Comparison of ENCODE assay signal across 26 mouse cellular contexts in the genomic region with DNA sequence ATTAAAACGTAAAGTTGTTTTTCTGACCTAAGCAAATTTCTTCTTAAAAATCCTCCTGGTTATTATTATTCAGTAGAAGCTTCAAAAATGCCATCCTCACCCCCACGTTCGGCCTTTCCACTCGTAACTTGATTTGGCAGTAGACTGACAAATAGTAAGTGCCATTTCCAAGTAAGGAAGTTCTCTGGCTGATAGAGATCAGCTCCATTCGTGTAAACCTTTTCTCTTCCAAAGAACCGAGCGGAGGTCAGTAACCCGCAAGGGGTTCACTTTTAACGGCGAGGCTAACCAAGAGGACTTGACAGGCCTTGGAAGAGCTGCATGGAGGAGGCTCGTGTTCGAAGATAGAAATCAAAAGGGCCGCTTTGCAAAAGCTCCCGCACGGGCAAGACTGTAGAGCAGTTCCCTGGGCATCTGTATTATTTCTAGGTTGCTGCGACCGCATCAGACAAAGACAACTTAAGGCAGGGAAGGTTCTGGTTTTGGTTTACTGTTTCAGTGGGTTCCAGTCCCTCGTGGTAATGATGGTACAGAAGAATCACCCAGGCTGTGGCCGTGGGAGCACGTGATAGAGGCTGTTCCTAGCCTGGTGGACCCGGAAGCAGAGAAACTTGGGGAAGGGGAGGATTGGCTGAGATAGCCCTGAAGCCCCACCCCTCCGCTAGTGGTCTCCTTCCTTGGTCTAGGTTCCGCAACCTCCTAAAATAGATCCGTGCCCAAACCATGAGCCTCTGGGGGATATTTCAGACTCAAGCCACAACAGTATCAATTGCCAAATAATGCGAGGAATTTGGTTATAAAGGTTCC.
DNase-seq lines count a peak whose midpoint lies in the region; ATAC-seq and TF ChIP-seq lines count a peak whose summit lies in the region.
"Had no signal": no experiment of that assay in that cellular context is flagged by ENCODE, and none has a peak within 500 bp of the region (broad histone marks: within the 10 kb centered on the region; RNA-seq: fewer than 3 reads in every experiment).

No protein-coding gene starts in this region.

- no peaks in the 10 kb centered on the region for H3K36me3 ChIP-seq in thymus, adult 2 months (ENCODE audit: control insufficient read depth, insufficient read depth, low read length)
- H3K36me3 ChIP-seq in intestine, embryonic 15.5 days = no peaks in the 10 kb centered on the region
- H3K36me3 ChIP-seq: embryonic facial prominence, embryonic 15.5 days; limb, embryonic 13.5 days; liver, embryonic 12.5 days; midbrain, embryonic 10.5 days had no signal

- no peaks in the 10 kb centered on the region for H3K27me3 ChIP-seq in thymus, adult 2 months (ENCODE audit: control insufficient read depth, insufficient read depth, low read length)
- no peaks in the 10 kb centered on the region for H3K27me3 ChIP-seq in cerebellum, adult 2 months (ENCODE audit: control insufficient read depth, insufficient read depth, low read length)
- no peaks in the 10 kb centered on the region for H3K27me3 ChIP-seq in intestine, embryonic 15.5 days (replicated peaks)
- H3K27me3 ChIP-seq: CH12.LX; embryonic facial prominence, embryonic 15.5 days; limb, embryonic 13.5 days; liver, embryonic 12.5 days had no signal

- peaks cover 61% of the 10 kb centered on the region for H3K4me1 ChIP-seq in thymus, adult 2 months (replicated peaks; ENCODE audit: control insufficient read depth, insufficient read depth, low read length)
- peaks cover under 1% of the 10 kb centered on the region; the same call in 1 of the 2 replicates for H3K4me1 ChIP-seq in cerebellum, adult 2 months (ENCODE audit: control insufficient read depth, insufficient read depth, low read length)
- H3K4me1 ChIP-seq in intestine, embryonic 15.5 days (replicated peaks) = peaks cover 33% of the 10 kb centered on the region

- DNase-seq in gastrocnemius, adult 2 months = no peak
- DNase-seq in gastrocnemius, postnatal 36 days = no peak
- DNase-seq in layer of hippocampus, adult 2 months (ENCODE audit: low spot score in 2 of 2) = no peak
- DNase-seq in layer of hippocampus, adult 18-20 months (ENCODE audit: low spot score in 2 of 2) = no peak
- peak; percentile 39 for DNase-seq in thymus, postnatal 4 days
- no peak for DNase-seq in thymus, adult 2 months
- no peak for DNase-seq in cerebellum, adult 2 months
- DNase-seq: adrenal gland, postnatal 14 days; cerebellum, adult 9-10 months; gastrocnemius, postnatal 14 days; heart, postnatal 4 days; kidney, adult 8-10 months; kidney, postnatal 10 days; layer of hippocampus, postnatal 36 days; lung, adult 2 months had no signal

- H3K4me3 ChIP-seq in gastrocnemius, adult 2 months = no peak overlapping the region
- no peak overlapping the region for H3K4me3 ChIP-seq in layer of hippocampus, adult 2 months
- no peak overlapping the region for H3K4me3 ChIP-seq in thymus, adult 2 months (ENCODE audit: control insufficient read depth, insufficient read depth, low read length)
- H3K4me3 ChIP-seq in cerebellum, adult 2 months (replicated peaks; ENCODE audit: insufficient read depth, low read depth, low read length) = no peak overlapping the region
- no peak overlapping the region for H3K4me3 ChIP-seq in intestine, embryonic 15.5 days (replicated peaks)
- H3K4me3 ChIP-seq: embryonic facial prominence, embryonic 15.5 days; limb, embryonic 13.5 days; liver, embryonic 12.5 days; midbrain, embryonic 10.5 days; myocyte had no signal

- 88% methylated on average over 25 of the region's 25 CpGs for WGBS in thymus, adult 2 months
- 92% methylated on average over 25 of the region's 25 CpGs for WGBS in cerebellum, adult 2 months
- WGBS in intestine, embryonic 15.5 days = 81% methylated on average over 25 of the region's 25 CpGs

- peak overlapping the region; percentile 84 for H3K27ac ChIP-seq in gastrocnemius, adult 2 months
- H3K27ac ChIP-seq in layer of hippocampus, adult 2 months = 0 out of 2 replicates have a peak overlapping the region, but pooled peaks have one; percentile 68
- no peak overlapping the region for H3K27ac ChIP-seq in thymus, adult 2 months (ENCODE audit: control insufficient read depth, insufficient read depth, low read length)
- H3K27ac ChIP-seq in cerebellum, adult 2 months (ENCODE audit: insufficient read depth, low read length) = no peak overlapping the region
- H3K27ac ChIP-seq in intestine, embryonic 15.5 days = no peak overlapping the region
- H3K27ac ChIP-seq: embryonic facial prominence, embryonic 15.5 days; hindbrain, embryonic 14.5 days; limb, embryonic 13.5 days; liver, embryonic 12.5 days; midbrain, embryonic 10.5 days had no signal

- no peak overlapping the region for H3K9ac ChIP-seq in intestine, embryonic 15.5 days
- H3K9ac ChIP-seq: embryonic facial prominence, embryonic 15.5 days; hindbrain, embryonic 14.5 days; limb, embryonic 13.5 days; liver, embryonic 12.5 days had no signal

- intact Hi-C loops in gastrocnemius, adult 2 months (cut with DNase I) = no loop called here
- intact Hi-C loops in gastrocnemius, postnatal 36 days (cut with DNase I) = no loop called here

- TF ChIP-seq CTCF in gastrocnemius, adult 2 months (IDR thresholded peaks at IDR 0.05) = no peak
- TF ChIP-seq CTCF in layer of hippocampus, adult 2 months (conservative IDR thresholded peaks at IDR 0.05) = no peak
- TF ChIP-seq CTCF in thymus, adult 2 months (IDR thresholded peaks at IDR 0.05; ENCODE audit: borderline replicate concordance, control insufficient read depth, extremely low read depth, insufficient read depth, low read length, poor library complexity) = no peak
- no peak for TF ChIP-seq CTCF in cerebellum, adult 2 months (IDR thresholded peaks at IDR 0.05; ENCODE audit: borderline replicate concordance, insufficient read depth, low read depth, low read length)

- no peak overlapping the region for H3K4me2 ChIP-seq in intestine, embryonic 15.5 days (replicated peaks)
- H3K4me2 ChIP-seq: embryonic facial prominence, embryonic 15.5 days; heart, embryonic 11.5 days; hindbrain, embryonic 14.5 days; limb, embryonic 13.5 days; liver, embryonic 12.5 days had no signal

- H3K9me3 ChIP-seq in intestine, embryonic 15.5 days = no peaks in the 10 kb centered on the region
- H3K9me3 ChIP-seq: embryonic facial prominence, embryonic 15.5 days; limb, embryonic 13.5 days; liver, embryonic 12.5 days; midbrain, embryonic 10.5 days had no signal

- no peak for TF ChIP-seq POLR2A in thymus, adult 2 months (IDR thresholded peaks at IDR 0.05; ENCODE audit: control insufficient read depth, extremely low read depth, insufficient read depth, low read length, poor library complexity)
- no peak for TF ChIP-seq POLR2A in cerebellum, adult 2 months (IDR thresholded peaks at IDR 0.05; ENCODE audit: borderline replicate concordance, insufficient read depth, low read length)

- no peak for ATAC-seq in intestine, embryonic 15.5 days
- ATAC-seq: forebrain, embryonic 16.5 days; liver, embryonic 12.5 days; midbrain, embryonic 16.5 days had no signal

Comparison
In these comparisons a context has a peak if more than half of its experiments do, and no peak if none do; other contexts are left out.
1. H3K27ac ChIP-seq: peak in gastrocnemius, adult 2 months (single experiment) and layer of hippocampus, adult 2 months (single experiment); none in thymus, adult 2 months (single experiment), cerebellum, adult 2 months (single experiment) and intestine, embryonic 15.5 days (single experiment).